Mouse (Mus musculus) C2C12 (cell line): ENCODE measurements around the gene Smco3.

Experiments used
- CTCF ChIP-seq: IDR thresholded peaks from one replicate; pipeline ENCODE4 v1.5.1; 2011; ENCODE audit not compliant: control insufficient read depth, insufficient read depth, insufficient read length
- MYOD1 ChIP-seq: IDR thresholded peaks from one replicate; pipeline ENCODE4 v1.6.1; 2011; ENCODE audit warnings: low read depth; ENCODE audit not compliant: control insufficient read depth, insufficient read length
- USF1 ChIP-seq: IDR thresholded peaks from one replicate; pipeline ENCODE4 v1.6.1; 2011; ENCODE audit warnings: low read depth, mild to moderate bottlenecking, control low read depth, moderate library complexity

- TF ChIP-seq CTCF (no peak), USF1 (no peak), MYOD1 (no peak)
Observed at GRCm38 (mm10) chr6:136792884-136793758, 42.1 kb downstream of the Smco3 start.
